Mouse (Mus musculus): Measurements from ENCODE around the gene Tagln2. TPM values are rescaled to one million over a fixed set of nuclear protein-coding genes. Genes with fewer than 3 reads are reported as not detected.

Tagln2 gene
- 143 and 184 TPM in 2 replicates for polyA plus RNA-seq (2015; fragmentation: Nextera tagmentation; extraction: Ambion mirVana)

GRCm38 (mm10) chr1:172499765-172500441 is at the start of gene Tagln2:
Tagln2 (plus strand) TSS chr1:172500047.

DNA sequence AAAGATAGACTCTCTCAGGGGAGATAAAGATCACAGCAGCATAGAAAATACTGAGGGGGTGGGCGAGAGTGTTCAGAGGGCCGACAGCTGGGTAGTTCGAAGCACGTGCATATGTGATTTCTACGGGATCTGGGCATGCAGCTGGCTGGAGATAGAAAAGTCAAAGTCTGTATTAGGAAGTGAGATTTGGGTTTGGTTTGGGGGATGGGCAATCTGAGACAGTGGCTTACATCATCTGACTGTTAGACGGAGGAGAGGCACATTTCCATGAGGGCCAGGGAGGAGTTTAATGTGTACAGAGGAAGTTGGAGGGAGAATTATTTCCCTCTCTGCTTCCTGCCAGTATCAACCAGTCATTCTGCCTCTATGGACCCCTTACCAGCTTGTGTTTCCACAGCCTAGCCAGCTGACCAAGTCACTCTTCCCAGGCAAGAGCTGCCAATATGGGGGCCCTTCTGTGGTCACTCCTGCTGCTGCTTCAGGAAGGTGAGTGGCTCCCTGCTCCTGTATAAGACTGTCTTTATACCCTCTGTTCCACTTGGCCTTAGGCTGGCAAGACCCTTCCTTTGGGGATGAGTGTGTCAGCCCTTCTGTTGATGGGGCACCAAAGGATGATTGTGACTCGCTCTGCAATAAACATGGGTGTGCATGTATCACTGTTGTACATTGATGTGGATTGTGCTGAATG is 24.6 kb upstream of the Tagln2 start, which contains the start of gene Slamf9:
Gene Slamf9 (plus strand): TSS at position 305 of the 688 bp plus-strand sequence.

DNA sequence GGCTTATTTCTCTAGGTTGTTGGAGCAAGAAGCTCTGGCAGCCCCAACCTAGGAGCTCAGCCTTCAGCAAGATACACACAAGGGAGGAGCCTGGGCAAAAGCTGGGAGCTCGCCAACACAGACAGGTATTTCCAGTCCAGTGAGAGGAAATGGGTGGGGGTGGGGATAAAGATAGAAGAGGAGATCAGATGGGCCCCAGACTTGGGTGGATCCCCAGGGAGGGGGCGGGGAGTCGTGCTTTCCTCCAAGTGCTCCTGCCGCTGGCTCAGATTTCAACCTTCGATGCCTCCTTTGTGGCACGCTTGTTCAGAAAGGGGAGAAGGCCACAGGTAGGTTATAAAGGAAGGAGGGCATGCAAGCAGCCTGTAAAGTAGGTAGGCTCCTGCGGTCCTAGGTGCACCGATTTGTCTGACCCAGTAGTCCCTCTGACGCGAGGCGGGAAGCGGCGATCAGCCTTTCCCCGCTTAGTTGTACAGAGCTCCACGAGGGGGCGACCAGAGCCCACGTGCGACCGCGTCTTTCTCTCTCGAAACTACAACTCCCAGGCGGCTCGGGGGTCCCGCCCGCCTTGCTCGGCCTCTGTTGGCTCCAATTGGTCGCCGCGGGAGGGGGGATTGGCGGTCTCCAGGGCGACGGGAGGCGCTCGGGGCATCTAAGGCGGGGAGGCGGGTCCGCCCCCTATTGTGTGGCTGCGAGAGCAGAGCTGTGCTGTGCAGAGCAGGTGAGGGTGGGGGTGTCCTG is 18.1 kb upstream of the Tagln2 start, which contains the start of gene Igsf9:
Gene Igsf9 (plus strand): TSS at position 249 of the 741 bp plus-strand sequence.

GRCm38 (mm10) chr1:172520576-172521440 is 21.0 kb downstream of the Tagln2 start, which contains the start of gene Cfap45:
Cfap45 (plus strand) TSS chr1:172520801.

DNA sequence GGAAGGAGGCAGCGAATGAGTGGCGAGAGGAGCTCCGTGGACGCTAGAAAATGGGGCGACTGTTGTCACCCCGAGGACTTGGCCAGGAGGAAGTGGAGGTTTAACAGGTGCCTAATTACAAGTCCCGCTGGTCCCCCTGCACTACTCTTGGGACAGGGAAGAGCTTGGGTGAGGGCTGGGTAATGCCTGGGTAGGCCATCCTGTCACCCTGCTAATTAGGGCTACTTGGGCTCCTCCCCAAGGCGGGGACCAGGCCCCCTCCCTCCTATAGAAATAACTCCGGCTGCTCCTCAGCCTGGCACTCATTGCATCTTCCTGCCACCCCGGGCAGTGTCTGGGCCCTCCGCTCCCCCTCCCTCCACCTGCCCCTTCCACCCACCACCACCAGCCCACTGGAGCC is 55.8 kb downstream of the Tagln2 start, which contains the start of gene Vsig8:
Gene Vsig8 (plus strand): TSS at position 301 of the 400 bp plus-strand sequence.

Other genes with a start within 250 kb of the Tagln2 start
- gene Atp1a4, start 241.6 kb upstream of the Tagln2 start, polyA plus RNA-seq (2015; fragmentation: Nextera tagmentation; extraction: Ambion mirVana): 0.05 and 0.10 TPM in 2 replicates
- 16.3 and 17.3 TPM in 2 replicates for gene Igsf8, start 238.4 kb upstream of the Tagln2 start, polyA plus RNA-seq (2015; fragmentation: Nextera tagmentation; extraction: Ambion mirVana)
- gene Atp1a2, start 202.0 kb upstream of the Tagln2 start, polyA plus RNA-seq (2015; fragmentation: Nextera tagmentation; extraction: Ambion mirVana): 105 and 110 TPM in 2 replicates
- gene Kcnj9, start 170.7 kb upstream of the Tagln2 start, polyA plus RNA-seq (2015; fragmentation: Nextera tagmentation; extraction: Ambion mirVana): not detected in 2 replicates
- gene Kcnj10, start 158.8 kb upstream of the Tagln2 start, polyA plus RNA-seq (2015; fragmentation: Nextera tagmentation; extraction: Ambion mirVana): 0.27 and 0.38 TPM in 2 replicates
- gene Pigm, start 123.5 kb upstream of the Tagln2 start, polyA plus RNA-seq (2015; fragmentation: Nextera tagmentation; extraction: Ambion mirVana): 2.4 TPM in 2 replicates
- gene Slamf9, start 24.7 kb upstream of the Tagln2 start, polyA plus RNA-seq (2015; fragmentation: Nextera tagmentation; extraction: Ambion mirVana): 0.49 and 0.72 TPM in 2 replicates
- 0.81 and 2.2 TPM in 2 replicates for gene Igsf9, start 18.3 kb upstream of the Tagln2 start, polyA plus RNA-seq (2015; fragmentation: Nextera tagmentation; extraction: Ambion mirVana)
- 1.2 and 1.4 TPM in 2 replicates for gene Cfap45, start 20.8 kb downstream of the Tagln2 start, polyA plus RNA-seq (2015; fragmentation: Nextera tagmentation; extraction: Ambion mirVana)
- not detected in 2 replicates for gene Vsig8, start 55.9 kb downstream of the Tagln2 start, polyA plus RNA-seq (2015; fragmentation: Nextera tagmentation; extraction: Ambion mirVana)
- 0.14 TPM in 1 of 2 replicates, not detected in the other for gene Slamf8, start 90.5 kb downstream of the Tagln2 start, polyA plus RNA-seq (2015; fragmentation: Nextera tagmentation; extraction: Ambion mirVana)
- gene Fcrl6, start 102.5 kb downstream of the Tagln2 start, polyA plus RNA-seq (2015; fragmentation: Nextera tagmentation; extraction: Ambion mirVana): not detected in 2 replicates
- 35.3 and 40.9 TPM in 2 replicates for gene Dusp23, start 132.9 kb downstream of the Tagln2 start, polyA plus RNA-seq (2015; fragmentation: Nextera tagmentation; extraction: Ambion mirVana)
- 0.15 and 0.33 TPM in 2 replicates for gene Crp, start 198.0 kb downstream of the Tagln2 start, polyA plus RNA-seq (2015; fragmentation: Nextera tagmentation; extraction: Ambion mirVana)

Data from skeletal muscle tissue, postnatal 0 days (tissue).